Mouse (Mus musculus): ENCODE results near the gene Ccr8.
"Not testable (repeated sequence)": the region's sequence is repeated elsewhere in the genome, so short reads cannot be mapped to it uniquely, and the experiment has no call there.

Gene Ccr8

GRCm38 (mm10) chr9:120089125-120089524 is 2.8 kb upstream of the Ccr8 start:
- in situ Hi-C loops (cut with MboI, MseI): no loop called here

- in situ Hi-C loops (cut with MboI, MseI): loop anchor here (10.0 kb wide), 1 partner anchor 66 kb away; the partner anchor contains the start of gene Xirp1
Observed at GRCm38 (mm10) chr9:120091086-120091485, 828 bp upstream of the Ccr8 start.

- in situ Hi-C loops (cut with MboI, MseI): loop anchor here (10.0 kb wide), 1 partner anchor 69 kb away; the partner anchor contains the start of gene Xirp1
Observed at GRCm38 (mm10) chr9:120093701-120094100, 1.8 kb downstream of the Ccr8 start.

GRCm38 (mm10) chr9:120095886-120096285 is 4.0 kb downstream of the Ccr8 start:
- in situ Hi-C loops (cut with MboI, MseI): loop anchor here (10.0 kb wide), 1 partner anchor 71 kb away; the partner anchor contains the start of gene Xirp1

GRCm38 (mm10) chr9:120098682-120099081 is 6.8 kb downstream of the Ccr8 start:
- in situ Hi-C loops (cut with MboI, MseI): loop anchor here (10.0 kb wide), 1 partner anchor 74 kb away; the partner anchor contains the start of gene Xirp1

- in situ Hi-C loops (cut with MboI, MseI): loop anchor here (10.0 kb wide), 1 partner anchor 75 kb away; the partner anchor contains the start of gene Xirp1
Observed at GRCm38 (mm10) chr9:120099304-120099703, 7.4 kb downstream of the Ccr8 start.

- in situ Hi-C loops (cut with MboI, MseI): no loop called here
Observed at GRCm38 (mm10) chr9:120101165-120101564, 9.3 kb downstream of the Ccr8 start.

- in situ Hi-C loops (cut with MboI, MseI): not testable (repeated sequence)
Observed at GRCm38 (mm10) chr9:120108953-120109352, 17.0 kb downstream of the Ccr8 start.

- in situ Hi-C loops (cut with MboI, MseI): no loop called here
Observed at GRCm38 (mm10) chr9:120110211-120111018, 18.5 kb downstream of the Ccr8 start, which contains the start of gene Slc25a38. TSS of gene Slc25a38 (plus strand) at chr9:120110374.

- in situ Hi-C loops (cut with MboI, MseI): no loop called here
Observed at GRCm38 (mm10) chr9:120111156-120111945, 19.4 kb downstream of the Ccr8 start.

- in situ Hi-C loops (cut with MboI, MseI): no loop called here
Observed at GRCm38 (mm10) chr9:120112472-120112871, 20.6 kb downstream of the Ccr8 start.

GRCm38 (mm10) chr9:120113456-120113855 is 21.5 kb downstream of the Ccr8 start:
- in situ Hi-C loops (cut with MboI, MseI): no loop called here

- in situ Hi-C loops (cut with MboI, MseI): no loop called here
Observed at GRCm38 (mm10) chr9:120114051-120114788, 22.3 kb downstream of the Ccr8 start.

GRCm38 (mm10) chr9:120114789-120115151 is 22.9 kb downstream of the Ccr8 start:
- in situ Hi-C loops (cut with MboI, MseI): no loop called here

- in situ Hi-C loops (cut with MboI, MseI): no loop called here
Observed at GRCm38 (mm10) chr9:120115580-120115979, 23.7 kb downstream of the Ccr8 start.

GRCm38 (mm10) chr9:120116184-120116624 is 24.3 kb downstream of the Ccr8 start:
- in situ Hi-C loops (cut with MboI, MseI): no loop called here

GRCm38 (mm10) chr9:120118212-120118611 is 26.3 kb downstream of the Ccr8 start:
- in situ Hi-C loops (cut with MboI, MseI): no loop called here

GRCm38 (mm10) chr9:120120503-120120902 is 28.6 kb downstream of the Ccr8 start:
- in situ Hi-C loops (cut with MboI, MseI): loop anchor here (10.0 kb wide), 1 partner anchor 96 kb away; the partner anchor contains the start of gene Xirp1

GRCm38 (mm10) chr9:120126868-120127267 is 35.0 kb downstream of the Ccr8 start:
- in situ Hi-C loops (cut with MboI, MseI): loop anchor here (10.0 kb wide), 1 partner anchor 102 kb away; the partner anchor contains the start of gene Xirp1

GRCm38 (mm10) chr9:120127538-120128251 is 35.8 kb downstream of the Ccr8 start, which contains the start of gene Rpsa:
TSS of gene Rpsa (plus strand) at chr9:120127689.
- in situ Hi-C loops (cut with MboI, MseI): loop anchor here (10.0 kb wide), 1 partner anchor 103 kb away; the partner anchor contains the start of gene Xirp1
